Mouse (Mus musculus) liver, embryonic 15.5 days (tissue): ENCODE measurements around the gene Eif2b5. TPM values are rescaled to one million over a fixed set of nuclear protein-coding genes. Genes with fewer than 3 reads are reported as not detected.

Source experiments
- ATAC-seq: fragments of 200-750 bp; cut with Nextera tagmentation; 2 replicates; pipeline ENCODE4 v1.8.0; 2017; ENCODE audit warnings: moderate number of reproducible peaks, mild to moderate bottlenecking, moderate library complexity; ENCODE audit not compliant: insufficient read depth
- H3K27ac ChIP-seq: fragments of 300-500 bp; sonication (generic); replicated peaks from 2 replicates; pipeline ENCODE4 v1.5.1; 2015; ENCODE audit warnings: mild to moderate bottlenecking, inconsistent platforms
- H3K27me3 ChIP-seq: fragments of 300-500 bp; sonication (generic); 2 replicates; pipeline ENCODE4 v1.6.1; 2015; ENCODE audit warnings: mild to moderate bottlenecking, inconsistent platforms
- H3K36me3 ChIP-seq: fragments of 300-500 bp; sonication (generic); replicated peaks from 2 replicates; pipeline ENCODE4 v1.6.1; 2015; ENCODE audit warnings: moderate library complexity, mild to moderate bottlenecking, inconsistent platforms
- H3K4me1 ChIP-seq: fragments of 300-500 bp; sonication (generic); replicated peaks from 2 replicates; pipeline ENCODE4 v1.6.1; 2015; ENCODE audit warnings: inconsistent platforms
- H3K4me2 ChIP-seq: fragments of 300-500 bp; sonication (generic); 2 replicates; pipeline ENCODE4 v1.6.1; 2015; ENCODE audit warnings: moderate library complexity, mild to moderate bottlenecking, inconsistent platforms
- H3K4me3 ChIP-seq: fragments of 300-500 bp; sonication (generic); replicated peaks from 2 replicates; pipeline ENCODE4 v1.5.1; 2015; ENCODE audit warnings: mild to moderate bottlenecking, inconsistent platforms
- H3K9ac ChIP-seq: fragments of 300-500 bp; sonication (generic); 2 replicates; pipeline ENCODE4 v1.6.1; 2015; ENCODE audit warnings: moderate library complexity, mild to moderate bottlenecking, inconsistent platforms
- H3K9me3 ChIP-seq: fragments of 300-500 bp; sonication (generic); replicated peaks from 2 replicates; pipeline ENCODE4 v1.6.1; 2016; ENCODE audit warnings: inconsistent platforms
- WGBS: fragments of 180-500 bp; shearing (Covaris S2); methylation state at CpG from one replicate; pipeline ENCODE4 v1.1.7; 2015; ENCODE audit warnings: mixed read lengths; ENCODE audit not compliant: insufficient replicate concordance; 5-methylcytosine and 5-hydroxymethylcytosine counted together
- polyA plus RNA-seq: library from polyadenylated mRNA; unstranded; fragments of >200 nt; fragmentation: Nextera tagmentation; extraction: Ambion mirVana; gene quantifications from 2 replicates; pipeline ENCODE4 v1.2.1, GENCODE M21; 2015

The Eif2b5 gene
- polyA plus RNA-seq, 1 experiment from 2014 or later: 44.1 TPM

DNA sequence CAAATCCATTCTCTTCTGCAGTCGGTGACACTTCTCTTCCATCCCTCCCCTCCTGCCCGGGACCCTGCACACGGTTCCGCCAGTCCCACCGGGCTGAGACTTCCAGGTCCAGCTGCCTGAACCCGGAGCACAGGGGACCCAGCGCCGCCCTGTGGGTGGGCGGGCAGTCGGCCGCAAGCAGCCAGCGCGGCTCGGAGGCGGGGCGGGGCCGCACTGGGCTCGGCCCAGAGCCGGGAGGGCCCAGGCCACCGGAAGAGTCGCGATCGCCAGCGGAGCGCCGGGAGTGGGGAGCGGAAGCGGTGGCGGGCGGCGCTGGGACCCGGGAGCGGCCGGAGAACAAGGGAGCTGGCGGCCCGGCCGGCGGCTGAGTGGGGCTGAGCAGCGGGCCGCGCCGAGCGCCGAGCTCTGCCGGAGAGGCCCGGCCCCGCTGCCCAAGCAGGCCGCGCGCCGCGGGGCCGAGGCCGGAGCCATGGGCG lies 18.1 kb downstream of the Eif2b5 start, which contains the start of gene Dvl3:
Dvl3 (plus strand) TSS at position 257 of the 476 bp plus-strand sequence.
- Histone ChIP-seq H3K4me3 (peak within 1 kb of the TSS; percentile 83), H3K9ac (peak within 1 kb of the TSS; percentile 94), H3K4me1 (peaks cover 48% of the 10 kb centered on the region), H3K4me2 (peak within 1 kb of the TSS; percentile 90), H3K27ac (peak within 1 kb of the TSS; percentile 84), H3K27me3 (no peaks in the 10 kb centered on the region), H3K36me3 (peaks cover 10% of the 10 kb centered on the region), H3K9me3 (no peaks in the 10 kb centered on the region)
- ATAC-seq: peak; percentile 97
- under 1% methylated on average over 55 of the region's 55 CpGs for WGBS

DNA sequence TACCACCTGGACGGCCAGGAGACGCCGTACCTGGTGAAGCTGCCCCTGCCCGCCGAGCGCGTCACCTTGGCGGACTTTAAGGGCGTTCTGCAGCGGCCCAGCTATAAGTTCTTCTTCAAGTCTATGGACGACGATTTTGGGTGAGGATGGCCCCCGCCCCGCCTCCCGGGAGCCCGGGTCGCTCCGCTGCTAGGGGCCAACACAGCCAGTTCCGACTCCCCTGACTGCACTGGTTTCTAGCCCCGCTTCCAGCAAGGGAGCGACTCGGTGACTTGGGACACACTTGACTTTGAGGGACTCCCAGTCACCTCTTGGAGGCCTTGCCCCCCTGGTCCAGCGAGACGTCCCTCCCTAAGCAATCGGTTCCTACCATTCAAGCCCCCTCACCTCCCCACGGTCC lies 18.6 kb downstream of the Eif2b5 start:
- Histone ChIP-seq H3K27me3 (no peaks in the 10 kb centered on the region), H3K4me3 (peak overlapping the region; percentile 83), H3K9me3 (no peaks in the 10 kb centered on the region), H3K36me3 (peaks cover 11% of the 10 kb centered on the region), H3K9ac (peak overlapping the region; percentile 94), H3K27ac (peak overlapping the region; percentile 84), H3K4me1 (peaks cover 48% of the 10 kb centered on the region), H3K4me2 (peak overlapping the region; percentile 90)
- peak; percentile 45 for ATAC-seq
- WGBS: 0% methylated on average over 26 of the region's 26 CpGs

DNA sequence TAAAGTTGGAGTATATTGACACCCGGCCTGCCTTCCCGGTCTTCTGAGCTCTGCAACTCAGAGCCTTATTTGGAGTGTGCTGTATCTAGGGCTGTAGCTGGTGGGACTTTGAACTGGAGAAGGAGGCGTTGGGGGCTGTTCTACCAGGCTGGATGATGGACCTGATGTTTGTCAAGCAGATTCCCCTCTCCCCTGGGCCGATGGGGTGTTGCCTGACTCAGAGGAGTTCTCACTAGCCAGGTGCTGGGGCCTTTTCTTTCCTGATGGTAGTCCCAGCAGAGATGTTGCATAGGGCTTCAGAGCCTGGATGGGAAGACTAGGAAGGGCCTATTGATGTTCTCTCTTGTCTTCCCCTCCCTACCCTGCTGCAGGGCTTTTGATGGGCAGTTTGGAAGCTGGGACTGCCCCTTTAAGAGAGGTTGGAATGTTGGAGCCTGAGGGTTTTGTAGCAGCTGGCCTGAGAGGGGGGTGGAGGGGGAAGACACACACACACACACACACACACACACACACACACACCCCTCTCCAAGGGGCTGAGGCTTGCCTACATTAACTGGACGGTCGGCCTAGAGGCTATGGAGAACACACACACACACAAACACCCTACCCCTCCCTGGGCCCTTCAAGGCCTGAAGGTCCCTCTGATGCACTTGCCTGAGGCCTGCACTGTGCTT lies 19.2 kb downstream of the Eif2b5 start:
- H3K9ac ChIP-seq: peak overlapping the region; percentile 94
- H3K9me3 ChIP-seq: no peaks in the 10 kb centered on the region
- peaks cover 12% of the 10 kb centered on the region for H3K36me3 ChIP-seq
- WGBS: 14% methylated on average over 6 of the region's 6 CpGs
- H3K27me3 ChIP-seq: no peaks in the 10 kb centered on the region
- peak overlapping the region; percentile 83 for H3K4me3 ChIP-seq
- peak overlapping the region; percentile 84 for H3K27ac ChIP-seq
- ATAC-seq: no peak; the same call in 1 of the 2 replicates
- peak overlapping the region; percentile 90 for H3K4me2 ChIP-seq
- H3K4me1 ChIP-seq: peaks cover 48% of the 10 kb centered on the region

- no peak for ATAC-seq
- H3K9ac ChIP-seq: no peak overlapping the region
- H3K27ac ChIP-seq: no peak overlapping the region
- H3K4me3 ChIP-seq: no peak overlapping the region
- no peaks in the 10 kb centered on the region for H3K27me3 ChIP-seq
- H3K36me3 ChIP-seq: peaks cover 71% of the 10 kb centered on the region
- peaks cover 26% of the 10 kb centered on the region for H3K4me1 ChIP-seq
- 82% methylated on average over 10 of the region's 10 CpGs for WGBS
- no peak overlapping the region for H3K4me2 ChIP-seq
- H3K9me3 ChIP-seq: no peaks in the 10 kb centered on the region
These were observed 25.3 kb downstream of the Eif2b5 start for GRCm38 (mm10) chr16:20523886-20524285.

DNA sequence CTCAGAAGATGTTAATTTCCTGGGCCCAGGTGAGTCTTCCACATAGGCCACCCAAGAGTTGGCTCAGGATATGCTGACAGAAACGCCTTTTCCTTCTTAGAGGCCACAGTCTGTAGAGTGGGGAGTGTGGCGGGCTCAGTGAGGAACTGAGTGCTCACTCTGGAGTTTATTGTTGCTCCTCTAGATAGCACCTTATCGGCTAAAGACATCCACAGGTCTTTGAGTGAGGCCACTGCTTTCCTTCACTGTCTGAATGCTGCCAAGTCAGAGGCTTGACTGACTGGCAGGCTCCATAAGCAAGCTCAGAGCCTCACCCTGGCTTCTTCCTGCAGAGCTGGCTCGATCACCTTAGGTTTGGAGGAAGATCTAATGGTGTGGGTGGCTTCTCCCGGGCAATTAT lies 30.2 kb downstream of the Eif2b5 start:
- H3K27me3 ChIP-seq: no peaks in the 10 kb centered on the region
- 44% methylated on average over 5 of the region's 5 CpGs for WGBS
- peaks cover 14% of the 10 kb centered on the region for H3K4me1 ChIP-seq
- ATAC-seq: peak; percentile 77
- no peak overlapping the region for H3K4me3 ChIP-seq
- H3K9me3 ChIP-seq: no peaks in the 10 kb centered on the region
- peak overlapping the region; percentile 10; the same call in 1 of the 2 replicates for H3K4me2 ChIP-seq
- H3K27ac ChIP-seq: peak overlapping the region; percentile 64
- no peak overlapping the region for H3K9ac ChIP-seq
- H3K36me3 ChIP-seq: peaks cover 87% of the 10 kb centered on the region

DNA sequence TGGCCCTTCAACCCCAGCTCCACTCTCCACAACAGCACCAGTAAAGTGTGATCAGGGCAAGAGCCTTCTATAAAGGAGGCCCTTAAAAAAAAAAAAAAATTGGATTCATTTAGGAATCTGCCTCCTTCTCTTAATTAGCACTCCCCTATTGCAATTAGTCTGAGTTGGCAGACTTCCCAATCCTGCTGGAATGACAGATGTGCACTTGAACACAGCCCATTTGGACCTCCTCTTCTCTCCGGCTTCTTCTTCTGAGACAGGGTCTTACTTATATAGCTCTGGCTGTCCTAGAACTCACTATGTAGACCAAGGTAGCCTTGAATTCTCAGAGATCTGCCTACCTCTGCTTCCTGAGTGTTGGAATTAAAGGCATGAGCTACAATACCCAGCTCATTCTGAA lies 30.8 kb downstream of the Eif2b5 start:
- H3K36me3 ChIP-seq: peaks cover 81% of the 10 kb centered on the region
- peak overlapping the region; percentile 64; the same call in 1 of the 2 replicates for H3K27ac ChIP-seq
- no peak overlapping the region for H3K9ac ChIP-seq
- H3K4me3 ChIP-seq: no peak overlapping the region
- H3K9me3 ChIP-seq: no peaks in the 10 kb centered on the region
- no peaks in the 10 kb centered on the region for H3K27me3 ChIP-seq
- H3K4me1 ChIP-seq: peaks cover 14% of the 10 kb centered on the region
- 95% methylated on average over 1 of the region's 1 CpGs for WGBS
- H3K4me2 ChIP-seq: no peak overlapping the region
- no peak for ATAC-seq

DNA sequence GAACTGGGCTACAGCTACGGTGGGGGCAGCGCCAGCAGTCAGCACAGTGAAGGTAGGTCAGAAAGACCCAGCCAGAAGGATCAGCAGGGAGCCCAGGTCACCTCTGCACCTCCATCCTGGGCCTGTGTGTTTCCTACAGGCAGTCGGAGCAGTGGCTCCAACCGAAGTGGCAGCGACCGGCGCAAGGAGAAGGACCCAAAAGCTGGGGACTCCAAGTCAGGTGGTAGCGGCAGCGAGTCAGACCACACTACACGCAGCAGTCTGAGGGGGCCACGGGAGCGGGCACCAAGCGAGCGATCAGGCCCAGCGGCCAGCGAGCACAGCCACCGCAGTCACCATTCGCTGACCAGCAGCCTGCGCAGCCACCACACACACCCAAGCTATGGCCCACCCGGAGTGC lies 32.3 kb downstream of the Eif2b5 start:
- Histone ChIP-seq H3K36me3 (peaks cover 66% of the 10 kb centered on the region), H3K4me2 (no peak overlapping the region), H3K27ac (no peak overlapping the region), H3K9me3 (no peaks in the 10 kb centered on the region), H3K27me3 (no peaks in the 10 kb centered on the region), H3K9ac (no peak overlapping the region), H3K4me3 (no peak overlapping the region), H3K4me1 (peaks cover 14% of the 10 kb centered on the region)
- 85% methylated on average over 20 of the region's 20 CpGs for WGBS
- no peak for ATAC-seq

GRCm38 (mm10) chr16:20534617-20535295 lies 36.1 kb downstream of the Eif2b5 start:
- no peak overlapping the region for H3K9ac ChIP-seq
- peak overlapping the region; percentile 51 for H3K4me2 ChIP-seq
- peaks cover 51% of the 10 kb centered on the region for H3K36me3 ChIP-seq
- H3K27me3 ChIP-seq: no peaks in the 10 kb centered on the region
- 34% methylated on average over 10 of the region's 10 CpGs for WGBS
- ATAC-seq: no peak
- H3K4me3 ChIP-seq: peak overlapping the region; percentile 80
- H3K27ac ChIP-seq: no peak overlapping the region
- no peaks in the 10 kb centered on the region for H3K9me3 ChIP-seq
- peaks cover 28% of the 10 kb centered on the region for H3K4me1 ChIP-seq

GRCm38 (mm10) chr16:20535296-20536080 lies 36.9 kb downstream of the Eif2b5 start, which contains the start of gene Ap2m1:
Gene Ap2m1, plus strand, starts transcription at chr16:20535478.
- H3K27me3 ChIP-seq: no peaks in the 10 kb centered on the region
- WGBS: under 1% methylated on average over 52 of the region's 52 CpGs
- no peaks in the 10 kb centered on the region for H3K9me3 ChIP-seq
- H3K4me2 ChIP-seq: peak within 1 kb of the TSS; percentile 79
- H3K9ac ChIP-seq: peak within 1 kb of the TSS; percentile 88
- peaks cover 35% of the 10 kb centered on the region for H3K4me1 ChIP-seq
- H3K36me3 ChIP-seq: peaks cover 53% of the 10 kb centered on the region
- ATAC-seq: peak; percentile 96
- peak within 1 kb of the TSS; percentile 80 for H3K4me3 ChIP-seq
- H3K27ac ChIP-seq: peak within 1 kb of the TSS; percentile 96

DNA sequence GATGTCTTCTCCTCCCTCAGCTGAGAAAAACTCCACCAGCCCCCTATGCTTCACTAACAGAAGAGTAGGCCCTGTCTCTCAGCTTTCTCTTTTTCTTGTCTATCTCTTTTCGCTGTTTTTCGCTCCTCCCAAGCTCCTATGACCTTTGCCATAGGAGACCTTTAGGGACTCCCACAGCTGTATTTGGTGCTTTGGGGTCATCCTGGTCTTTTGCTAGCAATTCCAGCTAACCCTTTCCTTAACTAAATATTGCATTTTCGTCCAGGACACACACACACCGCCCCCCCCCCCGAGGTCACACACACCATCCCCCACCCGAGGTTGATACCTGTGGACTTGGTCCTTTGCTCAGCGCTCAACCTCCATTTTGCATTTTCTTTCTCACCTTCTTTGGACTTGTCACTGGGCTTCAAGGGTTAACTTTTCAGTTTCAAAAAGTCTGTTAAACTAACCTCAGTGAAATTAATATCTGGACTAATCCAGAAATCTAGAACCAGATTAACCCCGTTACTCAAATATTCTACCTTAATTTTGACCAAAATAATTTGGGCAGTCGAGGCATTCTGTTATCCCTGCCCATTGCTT lies 37.6 kb downstream of the Eif2b5 start:
- Histone ChIP-seq H3K27me3 (no peaks in the 10 kb centered on the region), H3K36me3 (peaks cover 53% of the 10 kb centered on the region), H3K4me3 (peak overlapping the region; percentile 80), H3K4me2 (peak overlapping the region; percentile 79), H3K27ac (peak overlapping the region; percentile 96), H3K4me1 (peaks cover 38% of the 10 kb centered on the region), H3K9me3 (no peaks in the 10 kb centered on the region), H3K9ac (peak overlapping the region; percentile 88)
- no peak for ATAC-seq
- WGBS: 16% methylated on average over 9 of the region's 9 CpGs
